Mouse (Mus musculus): ENCODE results near the gene Klhl22.

DNA sequence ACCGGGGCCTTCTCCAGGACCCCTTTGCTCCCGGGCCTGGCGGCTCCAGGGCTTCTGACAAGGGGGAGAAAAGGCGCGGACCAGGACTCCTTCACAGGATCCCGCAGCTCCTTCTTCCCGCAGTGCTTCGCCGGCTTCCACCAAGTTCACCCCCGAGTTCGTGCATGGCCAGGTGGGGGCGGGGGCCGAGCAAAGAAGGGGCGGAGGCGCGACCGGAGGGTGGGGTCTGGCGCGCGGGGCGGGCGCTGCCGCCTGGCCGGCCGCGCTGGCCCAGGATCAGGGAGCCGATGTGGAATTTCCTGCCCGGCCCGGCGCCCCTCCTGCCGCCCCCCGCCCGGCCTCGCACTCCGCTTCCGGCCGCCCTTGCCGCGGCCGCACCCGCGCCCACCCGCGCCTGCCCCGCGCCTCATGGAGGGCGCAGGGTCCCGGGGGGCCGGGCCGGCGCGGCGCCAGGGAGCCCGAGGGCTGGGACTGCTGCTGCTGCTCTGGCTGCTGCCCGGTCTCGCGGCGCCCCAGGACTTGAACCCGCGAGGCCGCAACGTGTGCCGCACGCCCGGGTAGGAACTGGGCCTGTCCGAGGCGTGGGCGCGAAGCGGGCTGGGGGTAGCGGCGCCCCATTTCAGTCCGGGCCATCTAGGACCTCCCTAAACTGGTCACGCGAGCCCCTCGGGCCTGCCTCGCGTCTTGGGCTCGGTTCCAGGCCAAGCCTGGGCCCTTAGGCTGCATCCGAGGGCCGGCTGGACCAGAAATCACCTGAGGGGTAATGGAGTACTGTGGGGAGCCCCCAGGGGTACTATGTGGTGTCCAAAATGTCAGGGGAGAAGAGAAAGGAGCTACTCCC lies 37.8 kb downstream of the Klhl22 start, which contains the start of gene Scarf2:
- TF ChIP-seq POLR2A (IDR thresholded peaks at IDR 0.05; ENCODE audit: insufficient read length, low read depth) (peak; percentile 39), E2F4 (IDR thresholded peaks at IDR 0.05; ENCODE audit: insufficient read depth) (no peak), POLR2AphosphoS2 (IDR thresholded peaks at IDR 0.05; ENCODE audit: insufficient read length, low read depth) (no peak), USF1 (IDR thresholded peaks at IDR 0.05; ENCODE audit: low read depth) (no peak), CEBPB (IDR thresholded peaks at IDR 0.05; ENCODE audit: insufficient read depth, poor library complexity, severe bottlenecking) (no peak)
